14 mouse cellular contexts compared by ENCODE assay signal in the genomic region with DNA sequence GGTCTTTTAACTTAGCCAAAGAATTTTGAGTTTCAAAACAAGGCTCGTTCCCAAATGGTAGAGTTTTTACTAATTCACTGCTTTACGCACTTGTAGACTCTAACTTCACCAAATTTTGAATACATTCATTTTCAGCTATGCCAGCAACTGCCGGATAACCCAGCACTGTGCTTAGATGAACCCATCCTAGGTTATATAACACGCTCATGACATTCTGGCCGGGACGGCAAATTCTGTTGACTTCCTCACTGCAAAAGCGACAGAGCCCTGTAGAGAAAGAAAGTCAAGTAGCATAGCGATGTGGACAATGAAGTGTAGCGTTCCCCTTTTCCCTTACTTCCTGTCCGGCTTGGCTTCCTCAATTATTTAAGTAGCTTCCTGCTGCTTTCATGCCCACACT. TPM values are rescaled to one million over a fixed set of nuclear protein-coding genes. Genes with fewer than 3 reads are reported as not detected.
DNase-seq lines count a peak whose midpoint lies in the region; ATAC-seq and TF ChIP-seq lines count a peak whose summit lies in the region.
"Had no signal": no experiment of that assay in that cellular context is flagged by ENCODE, and none has a peak within 500 bp of the region (broad histone marks: within the 10 kb centered on the region; RNA-seq: fewer than 3 reads in every experiment).

No protein-coding gene starts in this region.

- no peaks in the 10 kb centered on the region; the same call in 1 of the 2 replicates for H3K4me1 ChIP-seq in forebrain, postnatal 0 days (ENCODE audit: insufficient read depth)
- H3K4me1 ChIP-seq in forebrain, embryonic 15.5 days: no peaks in the 10 kb centered on the region
- H3K4me1 ChIP-seq in kidney, embryonic 14.5 days (ENCODE audit: control insufficient read depth, insufficient read depth, low read length): no peaks in the 10 kb centered on the region
- H3K4me1 ChIP-seq: limb, embryonic 15.5 days had no signal

- no peaks in the 10 kb centered on the region for H3K36me3 ChIP-seq in forebrain, postnatal 0 days (ENCODE audit: insufficient read depth)
- H3K36me3 ChIP-seq in forebrain, embryonic 15.5 days: no peaks in the 10 kb centered on the region
- H3K36me3 ChIP-seq in kidney, embryonic 14.5 days (ENCODE audit: control insufficient read depth, insufficient read depth, low read length): no peaks in the 10 kb centered on the region
- H3K36me3 ChIP-seq: limb, embryonic 15.5 days had no signal

- WGBS in forebrain, postnatal 0 days: 74% methylated on average over 10 of the region's 10 CpGs
- 83% methylated on average over 10 of the region's 10 CpGs for WGBS in forebrain, embryonic 15.5 days
- WGBS in kidney, embryonic 14.5 days: 78% methylated on average over 10 of the region's 10 CpGs

- H3K4me3 ChIP-seq in forebrain, postnatal 0 days (ENCODE audit: low read depth, low read length): no peak overlapping the region
- H3K4me3 ChIP-seq in forebrain, embryonic 15.5 days: no peak overlapping the region
- H3K4me3 ChIP-seq in kidney, embryonic 14.5 days (ENCODE audit: low read length): no peak overlapping the region
- H3K4me3 ChIP-seq: limb, embryonic 15.5 days had no signal

- H3K27ac ChIP-seq in forebrain, postnatal 0 days (ENCODE audit: low read depth, low read length): no peak overlapping the region
- H3K27ac ChIP-seq in forebrain, embryonic 15.5 days (replicated peaks): no peak overlapping the region
- H3K27ac ChIP-seq in kidney, embryonic 14.5 days (ENCODE audit: low read depth, low read length): no peak overlapping the region
- H3K27ac ChIP-seq: hindbrain, postnatal 0 days; limb, embryonic 15.5 days; macrophage had no signal

- no peak for TF ChIP-seq CTCF in forebrain, postnatal 0 days (IDR thresholded peaks at IDR 0.05; ENCODE audit: low read depth)

- 0 out of 2 replicates have a peak, but pooled peaks have one; percentile 43 for ATAC-seq in forebrain, postnatal 0 days
- no peak for ATAC-seq in forebrain, embryonic 15.5 days (replicated peaks)
- no peak for ATAC-seq in kidney, embryonic 14.5 days (ENCODE audit: low FRiP score, low TSS enrichment)

- H3K9ac ChIP-seq in forebrain, postnatal 0 days: no peak overlapping the region
- no peak overlapping the region for H3K9ac ChIP-seq in forebrain, embryonic 15.5 days (replicated peaks)
- no peak overlapping the region for H3K9ac ChIP-seq in kidney, embryonic 14.5 days (ENCODE audit: low read depth, low read length)
- H3K9ac ChIP-seq: limb, embryonic 15.5 days; lung, embryonic 14.5 days had no signal

- H3K27me3 ChIP-seq in forebrain, postnatal 0 days (ENCODE audit: insufficient read depth, low read length): 0 out of 2 replicates have a peak, but pooled peaks cover 4% of the 10 kb centered on the region
- no peaks in the 10 kb centered on the region for H3K27me3 ChIP-seq in forebrain, embryonic 15.5 days
- H3K27me3 ChIP-seq in kidney, embryonic 14.5 days (ENCODE audit: control insufficient read depth, insufficient read depth, low read length): no peaks in the 10 kb centered on the region
- H3K27me3 ChIP-seq: limb, embryonic 15.5 days had no signal

- DNase-seq in forebrain, postnatal 0 days: no peak
- DNase-seq in kidney, postnatal 10 days: peak; percentile 14
- peak; percentile 15 to 23 for DNase-seq in right cerebral cortex, adult 2 months (ENCODE audit: low spot score in 2 of 2)
- no peak for DNase-seq in right cerebral cortex, postnatal 10 days (ENCODE audit: low spot score in 2 of 2)
- no peak for DNase-seq in yolk sac, embryonic 10.5 days (ENCODE audit: low spot score)
- DNase-seq: B cell, adult 2 months had no signal

- H3K9me3 ChIP-seq in forebrain, postnatal 0 days (ENCODE audit: low read length): no peaks in the 10 kb centered on the region
- no peaks in the 10 kb centered on the region for H3K9me3 ChIP-seq in forebrain, embryonic 15.5 days
- no peaks in the 10 kb centered on the region for H3K9me3 ChIP-seq in kidney, embryonic 14.5 days (ENCODE audit: control insufficient read depth, low read length)
- H3K9me3 ChIP-seq: limb, embryonic 15.5 days had no signal

- no peak overlapping the region for H3K4me2 ChIP-seq in forebrain, postnatal 0 days (ENCODE audit: low read depth)
- no peak overlapping the region for H3K4me2 ChIP-seq in forebrain, embryonic 15.5 days (replicated peaks)
- no peak overlapping the region for H3K4me2 ChIP-seq in kidney, embryonic 14.5 days (replicated peaks; ENCODE audit: low read depth, low read length)
- H3K4me2 ChIP-seq: limb, embryonic 15.5 days had no signal

RNA-seq across cellular contexts. Expression of a gene that starts 51.3 kb away (rescaled TPM):
- 1.9 and 2.9 TPM in 2 replicates for total RNA-seq in forebrain, postnatal 0 days (2014; rRNA removed)
- polyA plus RNA-seq in forebrain, postnatal 0 days (2015; fragmentation: Nextera tagmentation; extraction: Ambion mirVana): 0.89 and 1.7 TPM in 2 replicates
- polyA plus RNA-seq in forebrain, embryonic 15.5 days (2015; fragmentation: Nextera tagmentation; extraction: Ambion mirVana): 1.2 and 1.3 TPM in 2 replicates
- 2.0 and 2.3 TPM in 2 replicates for polyA plus RNA-seq in kidney, embryonic 14.5 days (2014; fragmentation: Nextera tagmentation; extraction: Ambion mirVana)
- total RNA-seq: ES-E14 had no signal
- polyA plus RNA-seq: macrophage; testis, adult 2 months had no signal

Comparison
In these comparisons a context has a peak if more than half of its experiments do, and no peak if none do; other contexts are left out.
1. DNase-seq: peak in kidney, postnatal 10 days (single experiment) and right cerebral cortex, adult 2 months (2 of 2); none in forebrain, postnatal 0 days (single experiment), right cerebral cortex, postnatal 10 days (0 of 2) and yolk sac, embryonic 10.5 days (single experiment).